Mouse (Mus musculus) layer of hippocampus, postnatal 36 days (tissue): ENCODE measurements around the gene Pole3. TPM values are rescaled to one million over a fixed set of nuclear protein-coding genes. Genes with fewer than 3 reads are reported as not detected.

Experiments used
- DNase-seq, 2 experiments: peaks; one replicate each; pipeline ENCODE4 v3.0.0; 2022
- total RNA-seq, 2 experiments: library from RNA; stranded (reverse); gene quantifications; 2 replicates each; pipeline ENCODE4 v1.2.3; 2021

The Pole3 gene
- total RNA-seq, 2 experiments from 2014 or later, result 22.2 to 23.7 TPM

DNA sequence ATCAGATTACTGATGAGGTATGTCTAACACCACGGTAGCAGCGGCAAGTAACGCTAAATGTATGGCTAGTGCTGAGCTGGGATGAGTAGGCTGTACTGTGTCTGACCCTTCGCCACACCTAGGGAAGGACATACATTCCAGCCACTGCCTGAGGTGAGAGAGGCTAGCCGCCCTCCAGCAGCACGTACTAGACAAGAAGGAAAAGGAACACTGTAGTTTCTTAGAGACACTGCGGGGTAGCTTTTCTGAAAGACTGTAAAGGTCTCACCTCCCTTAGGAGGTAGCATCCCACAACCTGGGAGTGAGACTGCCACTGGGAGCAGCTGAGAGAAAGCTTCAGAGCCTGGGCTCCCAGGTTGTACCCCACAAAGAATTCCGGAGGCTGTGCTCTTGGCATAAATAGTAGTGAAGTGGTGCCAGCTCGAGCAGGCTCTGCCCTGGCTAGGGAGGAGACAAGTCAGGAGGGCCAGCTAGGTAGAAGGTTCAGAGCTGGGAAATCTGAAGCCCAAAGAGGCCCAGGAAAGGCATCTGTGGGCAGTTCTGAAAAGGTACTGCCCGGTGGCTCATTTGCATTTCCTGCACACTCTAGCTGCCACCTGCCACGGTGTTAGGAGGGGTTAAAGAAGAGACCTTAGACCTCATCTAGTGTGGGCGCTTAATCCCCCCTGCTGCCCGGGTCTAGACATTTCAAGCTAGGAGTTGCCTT lies 6.3 kb downstream of the Pole3 start:
- DNase-seq, result no peak

DNA sequence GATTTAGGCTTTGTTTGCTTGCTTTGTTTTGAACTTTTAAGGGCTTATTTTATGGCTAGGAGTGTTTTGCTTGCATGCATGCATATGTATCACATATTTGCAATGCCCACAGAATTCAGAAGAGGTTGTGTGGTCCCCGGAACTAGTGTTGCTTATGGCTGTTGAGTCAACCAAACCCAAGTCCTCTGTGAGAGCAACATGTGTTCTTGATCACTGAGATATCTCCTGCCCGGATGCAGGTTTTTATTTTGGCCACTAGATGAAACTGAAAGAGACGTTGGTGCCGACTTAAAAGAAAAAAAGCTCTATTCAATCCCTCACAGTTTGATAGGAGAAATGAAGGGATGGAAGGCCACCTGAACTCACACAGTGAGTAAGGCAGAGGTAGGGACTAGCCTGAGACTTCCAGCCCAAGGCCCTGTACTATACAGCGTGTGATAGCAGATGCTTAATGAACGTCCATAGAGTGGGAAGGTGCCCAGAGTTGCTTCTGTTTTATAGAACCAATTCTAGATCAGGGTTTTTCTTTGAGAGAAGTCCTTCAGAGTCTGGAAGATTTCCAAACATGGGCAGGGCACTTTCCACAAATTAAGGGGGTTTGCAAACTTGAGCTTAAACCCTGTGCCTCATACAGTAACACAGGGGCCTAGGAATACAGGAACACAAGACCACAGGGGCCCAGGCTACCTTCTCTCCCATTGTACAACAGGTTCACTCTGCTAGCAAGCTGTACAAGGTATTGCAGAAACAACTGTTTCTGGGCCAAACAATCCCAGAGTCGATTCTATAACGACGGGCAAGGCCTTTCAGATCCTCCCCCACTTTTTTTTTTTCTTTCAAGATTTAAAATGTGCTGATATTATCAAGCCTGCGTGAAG lies 7.1 kb downstream of the Pole3 start:
- no peak for DNase-seq

DNA sequence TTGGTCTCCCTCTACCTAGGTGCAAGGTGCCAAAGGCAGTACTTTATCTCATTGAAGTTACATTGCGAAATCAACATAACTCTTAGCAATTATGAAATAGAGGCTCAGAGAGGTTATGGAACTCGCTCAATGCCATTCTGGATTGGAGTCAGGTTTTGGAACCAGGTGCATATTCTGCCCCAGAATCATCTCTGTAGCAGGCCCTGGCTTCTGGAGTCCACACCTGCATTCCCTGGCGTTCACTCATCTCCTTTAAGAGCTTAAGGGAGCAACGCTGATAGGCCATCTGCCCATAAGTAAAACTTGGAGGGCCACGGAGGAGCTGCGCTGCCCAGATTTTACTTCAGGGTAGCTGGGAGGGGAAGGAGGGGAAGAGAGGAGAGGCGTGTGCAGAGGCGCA lies 7.8 kb downstream of the Pole3 start:
- DNase-seq, result no peak

DNA sequence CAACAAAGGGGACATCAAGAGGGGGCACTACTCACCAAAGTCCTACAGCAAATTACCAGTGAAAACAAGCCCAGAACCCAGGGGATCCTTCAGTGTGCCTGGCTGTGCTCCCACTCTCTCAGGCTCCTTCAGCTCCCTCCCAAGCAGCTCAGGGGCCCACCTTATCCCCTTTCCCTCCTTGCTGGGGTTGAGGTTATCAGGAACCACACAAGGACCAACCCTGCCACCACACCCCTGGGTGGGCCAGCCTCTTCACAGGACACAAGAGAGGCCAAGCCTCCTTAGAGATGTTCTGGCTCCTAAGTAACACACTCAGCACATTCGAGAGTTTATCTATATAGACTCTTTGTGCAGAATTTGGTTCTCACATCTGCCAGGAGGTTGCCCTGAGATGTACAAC lies 8.3 kb downstream of the Pole3 start:
- no peak for DNase-seq

DNA sequence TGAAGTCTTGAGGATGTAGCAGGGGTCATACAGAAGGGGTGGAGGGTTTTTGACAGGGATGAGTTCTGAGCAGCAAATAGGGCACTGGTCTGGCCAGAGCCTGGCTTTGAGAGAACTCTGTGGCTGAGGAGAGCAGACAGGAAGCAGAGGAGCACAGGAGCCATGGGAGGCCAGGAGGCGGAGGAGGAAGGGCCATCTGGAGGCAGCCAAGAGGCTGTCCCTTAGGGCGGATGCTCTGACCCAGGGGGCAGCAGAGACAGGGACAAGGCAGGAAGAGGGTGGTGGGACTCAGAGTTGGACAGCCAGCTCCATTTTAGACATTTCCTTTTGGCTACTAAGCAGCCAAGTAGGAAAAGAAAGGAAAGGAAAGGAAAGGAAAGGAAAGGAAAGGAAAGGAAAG lies 8.8 kb downstream of the Pole3 start:
- DNase-seq, result no peak

DNA sequence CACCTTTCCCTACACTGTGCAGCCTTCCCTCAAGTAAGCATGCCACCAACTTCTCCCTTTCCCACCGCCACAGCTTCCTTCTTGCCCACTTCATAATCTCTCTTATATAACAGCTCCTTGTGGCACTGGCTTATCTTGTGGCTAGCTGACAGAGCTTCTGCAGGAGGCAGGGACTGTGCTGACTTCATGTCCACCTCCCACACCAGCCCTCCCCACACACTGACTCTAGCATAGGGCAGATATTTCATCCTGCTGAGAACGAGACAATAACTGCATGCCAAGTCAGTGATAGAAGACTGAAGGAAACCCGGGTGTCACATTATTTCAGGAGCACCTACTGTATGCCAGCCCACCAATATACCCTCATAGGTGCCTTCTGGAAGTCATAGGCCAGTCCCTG lies 9.4 kb downstream of the Pole3 start:
- DNase-seq, result no peak

DNA sequence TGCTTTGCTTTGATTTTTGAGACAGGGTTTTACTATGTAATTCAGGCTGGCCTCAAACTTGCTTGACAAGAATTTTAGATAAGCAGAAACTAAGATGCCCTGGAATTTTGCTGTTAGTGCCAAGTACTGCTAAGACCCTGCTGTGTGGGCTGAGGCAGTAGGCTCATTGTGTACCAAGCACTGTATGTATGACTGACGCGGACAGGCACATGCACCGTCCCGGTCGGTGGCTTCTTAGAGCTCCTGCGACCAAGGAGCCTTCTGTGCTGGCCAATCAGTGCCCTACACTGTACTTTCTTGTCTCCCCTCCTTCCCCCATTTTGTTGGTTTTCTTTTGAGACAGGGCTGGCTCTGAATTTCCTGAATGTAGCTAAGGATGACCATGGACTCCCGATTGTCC lies 9.9 kb downstream of the Pole3 start:
- DNase-seq, result no peak

DNA sequence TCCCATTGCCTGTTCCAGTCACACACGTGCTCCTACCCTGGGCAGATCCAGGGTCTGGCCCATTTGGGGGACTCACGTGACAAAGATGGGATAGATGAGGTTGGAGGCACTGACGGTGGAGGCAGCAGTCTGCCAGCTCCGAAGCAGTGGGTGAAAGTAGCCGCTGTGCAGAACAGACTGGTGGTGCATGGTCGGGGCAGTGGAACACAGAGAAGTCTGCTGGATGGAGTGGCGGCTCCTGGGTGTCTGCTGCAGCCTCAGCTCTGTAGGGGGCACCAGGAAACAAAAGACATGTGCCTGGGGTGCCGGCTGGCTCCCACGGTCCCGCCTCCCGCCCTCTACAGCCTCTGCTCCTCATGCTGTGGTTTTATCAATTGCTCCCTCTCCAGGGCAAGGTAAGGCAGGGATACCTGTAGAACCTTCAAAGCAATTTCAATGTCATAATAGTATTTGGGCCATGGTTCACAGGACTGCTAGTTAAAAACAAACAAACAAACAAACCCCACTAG lies 10.8 kb downstream of the Pole3 start:
- DNase-seq, result no peak

DNA sequence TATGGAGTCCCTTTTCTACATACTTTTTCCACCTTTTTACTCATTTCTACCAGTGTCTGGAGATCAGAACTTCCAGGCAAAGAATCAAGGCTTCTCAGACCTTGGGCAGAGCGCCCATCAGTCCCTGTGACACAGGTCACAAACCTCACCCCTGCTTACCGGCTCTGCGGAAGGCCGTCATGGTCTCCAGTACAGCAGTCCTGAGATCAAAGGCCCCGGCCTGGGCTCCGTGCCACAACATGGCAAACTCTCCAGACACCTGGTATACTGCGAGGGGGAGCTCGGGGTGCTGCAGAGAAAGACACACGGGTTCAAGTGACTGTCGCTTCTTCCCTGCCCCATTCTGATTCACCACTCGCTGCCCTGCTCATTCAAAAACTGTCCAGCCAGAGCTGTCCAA lies 14.9 kb downstream of the Pole3 start:
- no peak for DNase-seq

DNA sequence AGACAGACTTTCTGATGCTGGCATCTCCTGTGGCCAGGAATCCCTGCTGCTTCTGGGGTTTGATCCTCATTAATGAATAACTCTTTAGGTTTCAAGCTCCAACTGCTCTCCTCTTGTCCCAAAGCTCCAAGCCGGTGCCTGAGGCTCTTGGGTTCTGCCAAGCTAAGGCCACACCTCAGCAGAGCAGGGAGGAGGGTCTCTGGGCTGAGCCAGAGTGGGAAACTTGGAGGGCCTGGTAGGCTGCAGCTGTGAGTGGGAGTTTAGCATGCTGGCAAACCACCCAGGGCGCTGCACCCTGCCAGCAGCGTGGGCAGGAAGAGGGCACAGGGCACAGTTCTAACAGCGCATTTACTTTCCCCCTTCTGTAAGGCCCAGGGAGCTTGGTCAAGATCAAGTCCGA lies 16.0 kb downstream of the Pole3 start:
- DNase-seq, result no peak

DNA sequence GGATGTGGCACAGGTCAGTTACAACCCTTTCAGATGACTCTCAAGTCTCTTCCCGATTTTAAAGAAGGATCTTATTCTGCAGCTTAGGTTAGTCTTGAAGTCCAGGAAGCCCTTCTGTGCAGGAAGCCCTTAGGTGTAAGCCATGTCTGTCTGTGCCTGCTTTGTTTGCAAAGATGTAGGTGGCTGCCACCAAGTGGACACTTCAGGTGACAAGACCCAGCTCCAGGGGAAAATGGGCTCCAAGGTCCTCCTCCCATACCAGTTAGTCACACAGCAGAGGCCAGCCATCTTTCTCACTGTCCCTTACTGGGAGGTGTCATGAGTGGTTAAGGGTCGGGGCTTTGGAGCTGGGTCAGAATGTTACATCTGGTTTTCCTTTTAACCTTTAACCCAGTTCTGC lies 18.1 kb downstream of the Pole3 start:
- no peak for DNase-seq

DNA sequence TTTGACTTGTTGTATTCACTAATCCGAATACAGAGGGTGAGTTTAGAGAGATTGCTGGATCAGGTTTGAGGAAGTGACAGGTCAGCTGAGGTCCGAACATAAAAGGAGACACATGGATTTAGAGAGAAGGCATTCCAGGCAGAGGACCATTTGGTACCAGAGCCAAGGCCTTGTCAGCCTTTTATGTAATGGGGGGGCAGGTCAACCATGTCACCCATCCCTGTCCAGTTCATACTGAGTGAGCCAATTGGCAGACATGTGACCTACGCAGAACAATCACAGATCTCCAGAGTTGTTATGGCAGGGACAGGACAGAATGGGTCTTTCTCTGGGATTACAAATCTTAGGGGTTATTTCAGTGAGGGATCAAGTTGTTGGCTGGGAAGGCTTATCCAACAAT lies 18.9 kb downstream of the Pole3 start:
- DNase-seq, result no peak

DNA sequence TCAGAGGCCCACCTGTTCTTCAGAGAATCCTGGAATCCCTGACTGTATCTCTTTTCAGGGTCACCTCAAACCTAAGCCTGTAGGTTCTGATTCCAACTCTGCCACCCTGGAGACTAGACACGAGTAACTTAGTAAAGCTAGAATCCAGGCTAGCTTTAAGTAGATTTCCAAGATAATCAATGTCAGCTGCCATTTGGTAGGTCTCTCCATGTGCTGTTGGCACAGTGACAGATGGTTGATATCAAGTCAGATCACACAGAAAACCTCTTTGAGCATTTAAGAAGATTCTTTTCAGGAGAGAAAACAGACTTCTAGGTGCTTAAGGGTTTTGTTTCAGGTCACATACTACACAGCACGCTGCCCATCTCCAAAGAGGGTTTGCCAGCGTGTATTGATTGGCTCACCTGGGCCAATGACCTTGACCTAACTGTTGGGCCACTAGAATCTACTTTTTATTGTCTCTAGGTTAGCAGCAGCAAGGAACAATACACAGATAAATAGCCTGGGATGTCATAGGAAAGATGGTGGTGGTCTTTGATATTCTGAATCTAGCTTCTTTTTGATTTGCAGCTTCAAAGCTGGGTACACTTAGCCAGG lies 21.4 kb downstream of the Pole3 start, which contains the start of gene Hdhd3:
Gene Hdhd3, minus strand, starts transcription at position 94 of the 597 bp plus-strand sequence.
- no peak for DNase-seq

DNA sequence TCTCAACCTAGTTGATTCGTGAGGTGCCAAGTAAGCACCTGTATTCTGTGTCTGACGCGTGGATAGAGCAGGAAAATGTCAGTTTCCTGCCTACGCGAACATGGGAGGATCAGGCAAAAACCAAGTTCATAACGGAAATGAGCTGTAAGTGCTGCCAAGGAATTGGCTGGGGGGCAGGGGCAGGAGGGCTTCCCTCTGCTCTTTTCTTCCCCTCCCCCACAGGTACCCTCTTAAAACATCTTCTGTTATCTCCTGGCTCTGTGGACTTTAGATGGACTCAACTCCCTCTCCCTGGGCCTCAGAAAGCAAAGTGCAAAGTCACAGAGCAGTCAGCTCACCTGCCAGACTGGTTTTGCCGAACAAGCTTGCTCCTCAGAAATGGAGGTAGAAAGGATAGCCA lies 21.9 kb downstream of the Pole3 start:
- no peak for DNase-seq

DNA sequence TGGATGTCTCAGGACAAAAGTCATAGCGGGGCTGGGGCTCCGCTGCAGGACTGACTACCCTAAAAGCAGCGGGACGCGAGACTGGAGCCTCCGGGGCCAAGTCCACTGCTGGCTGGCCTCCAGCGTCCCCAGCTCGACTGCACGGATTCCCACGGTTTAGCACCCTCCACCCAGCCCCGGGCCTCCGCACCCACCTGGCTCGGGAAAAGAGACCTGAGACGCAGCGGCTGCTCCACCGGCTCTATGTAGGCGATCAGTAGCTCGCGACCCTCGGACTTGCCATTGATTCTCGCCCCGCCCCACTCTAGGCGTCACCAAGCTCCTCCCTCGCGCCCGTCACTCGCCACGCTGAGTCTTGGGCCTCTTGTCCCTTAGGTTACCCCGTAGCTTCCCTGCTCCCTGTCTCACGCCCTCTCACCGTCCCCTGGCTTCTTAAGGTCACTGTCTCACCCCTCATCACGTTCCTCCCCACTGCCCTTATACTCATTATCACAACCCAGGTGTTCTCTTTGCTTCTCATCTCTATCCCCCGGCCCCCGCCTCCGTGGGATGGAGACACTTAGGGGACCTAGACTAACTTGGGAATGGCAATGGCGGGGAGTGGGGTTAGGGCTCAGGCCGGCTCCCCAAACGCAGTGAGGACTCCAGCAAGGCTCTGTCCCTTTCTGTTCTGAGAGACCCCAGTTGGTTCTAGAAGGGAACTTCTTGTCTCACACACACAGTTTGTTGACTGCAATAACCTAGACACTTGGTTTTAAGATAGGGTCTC lies 22.7 kb downstream of the Pole3 start:
- peak; percentile 90 to 91 for DNase-seq

DNA sequence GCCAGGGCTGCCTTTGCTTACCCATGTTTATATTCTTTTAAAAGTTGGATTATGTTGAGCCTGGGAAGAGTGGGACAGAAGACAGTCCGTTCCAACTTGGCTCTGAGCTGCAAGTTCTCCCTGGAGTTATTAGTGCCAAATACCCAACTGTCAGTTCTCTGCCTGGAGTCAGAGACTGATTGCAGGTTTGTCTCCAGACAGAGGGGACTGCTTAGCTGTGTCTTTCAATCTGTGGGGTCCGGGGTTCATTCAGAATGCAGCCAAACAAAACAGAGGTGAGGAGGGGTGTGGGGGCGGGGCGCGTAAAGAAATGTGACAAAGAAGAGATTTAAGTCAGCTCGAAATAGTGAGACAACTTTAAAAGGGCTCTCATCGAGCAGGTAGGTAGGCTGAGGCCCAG lies 23.3 kb downstream of the Pole3 start:
- no peak for DNase-seq

DNA sequence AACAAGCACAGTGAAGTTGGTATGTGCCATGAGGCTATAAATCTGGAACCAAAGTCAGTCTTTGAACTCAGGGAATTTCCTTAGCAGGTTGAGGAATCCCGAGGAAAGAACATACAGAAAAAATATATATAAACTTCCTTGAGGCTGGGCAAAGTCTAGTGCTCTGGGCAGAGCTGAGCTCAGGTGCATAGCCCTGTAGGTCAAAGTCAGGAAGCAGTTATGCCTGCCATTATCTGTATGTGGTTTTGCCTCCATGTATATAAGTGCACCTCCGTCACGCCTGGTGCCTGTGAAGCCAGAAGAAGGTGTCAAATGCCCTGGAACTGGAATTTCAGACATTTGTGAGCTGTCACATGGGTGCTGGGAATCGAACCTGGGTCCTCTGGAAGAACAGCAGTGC lies 24.1 kb downstream of the Pole3 start:
- no peak for DNase-seq

DNA sequence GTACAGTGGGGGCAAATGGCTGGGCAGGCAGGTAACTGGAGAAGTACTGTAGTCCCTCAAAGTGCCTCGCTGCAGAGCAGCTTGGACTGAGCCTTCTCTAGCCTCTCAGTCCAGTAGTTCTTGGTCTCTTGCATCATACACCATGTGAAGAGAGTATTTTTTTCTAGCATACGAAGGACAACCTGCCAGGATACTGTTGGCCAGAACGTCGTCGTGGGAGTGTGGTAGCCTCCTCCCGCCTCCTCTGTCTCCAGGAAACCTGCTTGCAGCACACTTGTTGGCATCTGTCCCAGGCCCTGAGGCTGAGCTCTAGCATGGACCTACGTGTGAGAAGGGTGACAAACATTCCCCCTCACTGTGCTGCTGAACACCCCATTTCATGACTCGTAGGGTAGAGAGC lies 28.1 kb downstream of the Pole3 start:
- peak in 1 of 2 experiments; percentile 41 for DNase-seq

DNA sequence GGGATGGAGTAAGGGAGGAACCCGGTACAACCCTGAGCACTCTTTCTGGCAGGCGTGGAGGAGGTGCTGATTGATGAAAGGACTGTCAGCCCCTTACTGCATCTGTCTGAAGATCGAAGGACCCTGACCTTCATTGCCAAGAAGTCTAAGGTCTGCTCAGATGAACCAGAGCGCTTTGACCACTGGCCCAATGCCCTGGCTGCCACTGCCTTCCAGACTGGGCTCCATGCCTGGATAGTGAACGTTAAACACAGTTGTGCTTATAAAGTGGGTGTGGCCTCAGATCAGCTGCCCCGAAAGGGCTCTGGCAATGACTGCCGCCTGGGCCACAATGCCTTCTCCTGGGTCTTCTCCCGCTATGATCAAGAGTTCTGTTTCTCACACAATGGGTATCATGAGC lies 28.9 kb downstream of the Pole3 start:
- DNase-seq, result no peak

DNA sequence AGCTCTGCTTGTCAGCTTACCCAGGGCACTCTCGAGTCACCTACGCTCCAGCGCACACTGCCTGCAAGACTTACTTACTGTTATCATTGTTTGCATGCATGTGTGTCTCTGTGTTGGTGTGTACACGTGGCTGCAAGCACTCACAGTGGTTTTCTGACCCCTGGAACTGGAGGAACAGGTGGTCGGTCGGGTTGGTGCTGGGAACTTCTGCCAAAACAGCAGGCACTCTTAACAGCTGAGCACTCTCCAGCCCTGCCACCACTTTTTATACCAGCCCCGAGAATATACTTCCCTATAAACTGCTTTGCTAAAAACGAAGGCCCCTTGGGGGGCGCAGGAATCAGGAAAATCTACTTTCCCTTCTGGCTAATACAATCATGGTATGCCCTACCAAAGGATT lies 30.6 kb downstream of the Pole3 start:
- DNase-seq, result no peak

DNA sequence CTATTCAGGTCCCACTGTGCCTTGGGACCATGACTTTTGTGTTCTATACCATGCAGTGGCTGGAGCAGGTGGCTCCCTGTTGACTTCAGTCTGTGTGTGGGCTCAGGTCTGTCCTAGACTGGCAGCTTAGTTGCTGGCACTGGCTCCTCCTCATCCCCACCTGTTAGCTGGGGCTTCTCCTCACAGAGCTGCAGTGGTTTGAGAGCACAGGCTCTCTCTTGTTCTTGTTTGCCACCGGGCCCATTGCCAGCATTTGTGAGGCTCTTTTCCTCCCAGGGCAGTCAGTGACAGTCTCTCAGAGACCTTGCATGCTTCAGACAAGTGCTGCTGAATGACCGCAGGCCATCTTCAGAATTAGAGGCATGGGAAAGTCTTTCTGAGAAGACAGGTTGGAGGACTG lies 32.2 kb downstream of the Pole3 start:
- DNase-seq, result no peak

DNA sequence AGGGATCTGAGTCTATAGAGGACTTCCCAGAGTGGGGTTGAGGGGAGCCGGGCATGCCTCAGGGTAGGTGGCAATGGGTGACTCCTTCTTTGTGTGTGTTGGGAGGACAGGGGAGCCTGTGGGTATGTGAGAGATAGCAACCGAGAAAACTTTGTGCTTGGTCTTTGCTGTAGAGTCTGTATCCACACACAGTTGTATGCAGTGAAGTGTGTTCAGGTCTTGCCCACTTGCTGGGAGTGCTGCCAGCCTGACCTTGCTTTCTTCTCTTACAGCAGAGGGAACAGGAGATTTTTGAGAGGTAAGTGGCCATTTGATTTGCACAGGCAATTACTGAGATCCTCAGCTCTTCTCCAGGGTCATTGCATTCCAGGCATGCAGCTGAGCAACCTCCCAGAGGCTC lies 37.0 kb downstream of the Pole3 start:
- DNase-seq, result no peak

DNA sequence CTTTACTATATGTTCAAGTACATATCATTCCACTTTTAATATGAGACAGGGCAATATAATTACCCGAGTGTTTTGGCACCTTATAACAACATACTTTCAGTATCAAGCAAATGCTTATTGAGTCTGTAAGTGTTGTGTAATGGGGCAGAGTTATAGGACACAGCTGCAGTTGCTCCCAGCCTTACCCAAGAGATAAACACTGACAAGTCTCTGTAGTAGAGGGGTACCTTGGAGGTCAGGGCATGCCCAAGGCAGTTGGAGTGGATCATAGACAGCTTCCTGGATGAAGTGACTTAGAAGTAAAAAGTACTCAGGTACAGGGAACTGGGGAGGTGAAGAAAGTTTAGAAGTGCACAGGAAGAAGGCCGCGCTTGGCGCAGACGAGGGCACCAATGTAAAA lies 37.7 kb downstream of the Pole3 start:
- DNase-seq, result no peak
